In the genomic region with DNA sequence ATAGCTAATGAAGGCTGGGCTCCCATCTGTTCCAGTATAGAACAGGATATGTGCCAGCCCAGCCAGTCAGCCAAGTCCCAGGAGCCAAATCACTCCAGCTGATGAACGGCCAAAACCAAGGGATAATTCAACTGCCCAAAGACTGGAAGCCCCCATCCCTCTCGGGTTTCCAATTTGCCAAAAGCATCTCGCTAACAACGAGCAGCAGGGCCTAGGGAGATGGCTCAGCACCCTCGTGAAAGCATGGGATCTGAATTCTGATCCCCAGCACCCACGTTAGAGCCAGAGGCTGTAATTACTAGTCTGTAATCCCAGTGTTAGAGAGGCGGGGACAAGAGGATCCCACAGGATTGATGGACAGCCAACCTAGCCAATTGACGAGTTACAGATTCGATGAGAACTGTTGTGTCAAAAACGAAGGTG, we compare ENCODE assay signal across 22 mouse cellular contexts. TPM values are rescaled to one million over a fixed set of nuclear protein-coding genes. Genes with fewer than 3 reads are reported as not detected.
DNase-seq lines count a peak whose midpoint lies in the region; ATAC-seq and TF ChIP-seq lines count a peak whose summit lies in the region.
"Had no signal": no experiment of that assay in that cellular context is flagged by ENCODE, and none has a peak within 500 bp of the region (broad histone marks: within the 10 kb centered on the region; RNA-seq: fewer than 3 reads in every experiment).

No protein-coding gene starts in this region.

- H3K4me1 ChIP-seq in hindbrain, embryonic 15.5 days (replicated peaks) = no peaks in the 10 kb centered on the region
- H3K4me1 ChIP-seq in hindbrain, embryonic 12.5 days = no peaks in the 10 kb centered on the region
- H3K4me1 ChIP-seq in midbrain, postnatal 0 days (ENCODE audit: insufficient read depth, low read length) = no peaks in the 10 kb centered on the region
- no peaks in the 10 kb centered on the region for H3K4me1 ChIP-seq in midbrain, embryonic 13.5 days (replicated peaks)
- no peaks in the 10 kb centered on the region; the same call in 1 of the 2 replicates for H3K4me1 ChIP-seq in forebrain, embryonic 16.5 days (replicated peaks; ENCODE audit: control insufficient read depth, insufficient read depth, low read length)
- H3K4me1 ChIP-seq: embryonic facial prominence, embryonic 12.5 days; heart, embryonic 13.5 days; hindbrain, embryonic 13.5 days had no signal

- H3K4me3 ChIP-seq in hindbrain, embryonic 15.5 days = no peak overlapping the region
- H3K4me3 ChIP-seq in hindbrain, embryonic 12.5 days = no peak overlapping the region
- H3K4me3 ChIP-seq in midbrain, postnatal 0 days (ENCODE audit: low read depth, low read length) = no peak overlapping the region
- no peak overlapping the region for H3K4me3 ChIP-seq in midbrain, embryonic 13.5 days (replicated peaks)
- no peak overlapping the region for H3K4me3 ChIP-seq in forebrain, embryonic 16.5 days (replicated peaks; ENCODE audit: low read length)
- H3K4me3 ChIP-seq: embryonic facial prominence, embryonic 12.5 days; heart, embryonic 13.5 days; hindbrain, embryonic 13.5 days had no signal

- H3K9ac ChIP-seq in hindbrain, embryonic 15.5 days = no peak overlapping the region
- no peak overlapping the region for H3K9ac ChIP-seq in hindbrain, embryonic 12.5 days
- H3K9ac ChIP-seq in midbrain, postnatal 0 days (replicated peaks; ENCODE audit: low read length, poor library complexity, severe bottlenecking) = no peak overlapping the region
- H3K9ac ChIP-seq in midbrain, embryonic 13.5 days (replicated peaks) = no peak overlapping the region
- H3K9ac ChIP-seq in forebrain, embryonic 16.5 days (replicated peaks; ENCODE audit: low read depth, low read length) = no peak overlapping the region
- H3K9ac ChIP-seq: embryonic facial prominence, embryonic 12.5 days; heart, embryonic 13.5 days; hindbrain, embryonic 13.5 days had no signal

- peak; percentile 19; the same call in 1 of the 2 replicates for ATAC-seq in hindbrain, embryonic 15.5 days (ENCODE audit: low FRiP score, low read depth)
- ATAC-seq in hindbrain, embryonic 12.5 days (ENCODE audit: low FRiP score) = no peak
- ATAC-seq in midbrain, postnatal 0 days (ENCODE audit: low FRiP score) = no peak
- ATAC-seq in midbrain, embryonic 13.5 days = no peak
- peak; percentile 68 for ATAC-seq in forebrain, embryonic 16.5 days
- ATAC-seq: intestine, embryonic 16.5 days had no signal

- H3K36me3 ChIP-seq in hindbrain, embryonic 15.5 days = no peaks in the 10 kb centered on the region
- H3K36me3 ChIP-seq in hindbrain, embryonic 12.5 days = no peaks in the 10 kb centered on the region
- no peaks in the 10 kb centered on the region for H3K36me3 ChIP-seq in midbrain, postnatal 0 days (ENCODE audit: insufficient read depth, low read length)
- H3K36me3 ChIP-seq in midbrain, embryonic 13.5 days = peaks cover 6% of the 10 kb centered on the region; the same call in 1 of the 2 replicates
- H3K36me3 ChIP-seq in forebrain, embryonic 16.5 days (ENCODE audit: control insufficient read depth, insufficient read depth) = no peaks in the 10 kb centered on the region
- H3K36me3 ChIP-seq: embryonic facial prominence, embryonic 12.5 days; heart, embryonic 13.5 days had no signal

- no peaks in the 10 kb centered on the region for H3K27me3 ChIP-seq in hindbrain, embryonic 15.5 days
- H3K27me3 ChIP-seq in hindbrain, embryonic 12.5 days = no peaks in the 10 kb centered on the region
- no peaks in the 10 kb centered on the region for H3K27me3 ChIP-seq in midbrain, postnatal 0 days (ENCODE audit: insufficient read depth, low read length)
- peaks cover 4% of the 10 kb centered on the region; the same call in 1 of the 2 replicates for H3K27me3 ChIP-seq in midbrain, embryonic 13.5 days
- H3K27me3 ChIP-seq in forebrain, embryonic 16.5 days (replicated peaks; ENCODE audit: control insufficient read depth, insufficient read depth, low read length) = no peaks in the 10 kb centered on the region
- H3K27me3 ChIP-seq: embryonic facial prominence, embryonic 12.5 days; heart, embryonic 13.5 days had no signal

- no peak overlapping the region for H3K4me2 ChIP-seq in hindbrain, embryonic 15.5 days
- no peak overlapping the region for H3K4me2 ChIP-seq in hindbrain, embryonic 12.5 days (replicated peaks)
- H3K4me2 ChIP-seq in midbrain, postnatal 0 days (ENCODE audit: low read depth, low read length, poor library complexity, severe bottlenecking) = no peak overlapping the region
- no peak overlapping the region for H3K4me2 ChIP-seq in midbrain, embryonic 13.5 days (replicated peaks)
- no peak overlapping the region for H3K4me2 ChIP-seq in forebrain, embryonic 16.5 days (ENCODE audit: low read length)
- H3K4me2 ChIP-seq: embryonic facial prominence, embryonic 12.5 days; heart, embryonic 13.5 days; hindbrain, embryonic 13.5 days had no signal

- no peak for TF ChIP-seq CTCF in midbrain, postnatal 0 days (IDR thresholded peaks at IDR 0.05)

- DNase-seq in cerebellum, postnatal 14 days = peak; percentile 66 to 73
- DNase-seq in cerebellum, adult 9-10 months = no peak
- DNase-seq in midbrain, postnatal 0 days (ENCODE audit: low spot score) = peak; percentile 71
- no peak for DNase-seq in adrenal gland, adult (ENCODE audit: inconsistent age in 2 of 2, low spot score in 1 of 2)
- DNase-seq: adrenal gland, adult 8-10 months; adrenal gland, postnatal 36 days; cerebellum, adult 18-20 months; cerebellum, postnatal 25 days; heart, adult 11 months; heart, postnatal 36 days; kidney, adult 2 months had no signal

- no peaks in the 10 kb centered on the region for H3K9me3 ChIP-seq in hindbrain, embryonic 15.5 days
- no peaks in the 10 kb centered on the region; the same call in 1 of the 2 replicates for H3K9me3 ChIP-seq in hindbrain, embryonic 12.5 days (replicated peaks)
- no peaks in the 10 kb centered on the region for H3K9me3 ChIP-seq in midbrain, postnatal 0 days (ENCODE audit: low read length)
- H3K9me3 ChIP-seq in midbrain, embryonic 13.5 days = 0 out of 2 replicates have a peak, but pooled peaks cover 13% of the 10 kb centered on the region
- no peaks in the 10 kb centered on the region for H3K9me3 ChIP-seq in forebrain, embryonic 16.5 days (ENCODE audit: control insufficient read depth, low read length)

- no peak overlapping the region for H3K27ac ChIP-seq in hindbrain, embryonic 15.5 days (replicated peaks)
- H3K27ac ChIP-seq in hindbrain, embryonic 12.5 days = no peak overlapping the region
- no peak overlapping the region for H3K27ac ChIP-seq in midbrain, postnatal 0 days (ENCODE audit: low read depth, low read length)
- no peak overlapping the region for H3K27ac ChIP-seq in midbrain, embryonic 13.5 days
- no peak overlapping the region for H3K27ac ChIP-seq in forebrain, embryonic 16.5 days (ENCODE audit: low read length)
- H3K27ac ChIP-seq: embryonic facial prominence, embryonic 12.5 days; heart, embryonic 13.5 days; hindbrain, embryonic 13.5 days had no signal

- WGBS in hindbrain, embryonic 15.5 days = 58% methylated on average over 10 of the region's 10 CpGs
- WGBS in hindbrain, embryonic 12.5 days = 66% methylated on average over 10 of the region's 10 CpGs
- 57% methylated on average over 10 of the region's 10 CpGs for WGBS in midbrain, postnatal 0 days
- WGBS in midbrain, embryonic 13.5 days = 72% methylated on average over 10 of the region's 10 CpGs
- WGBS in forebrain, embryonic 16.5 days = 55% methylated on average over 10 of the region's 10 CpGs

RNA-seq across cellular contexts. Expression of a gene that starts 14.3 kb away (rescaled TPM):
- polyA plus RNA-seq in hindbrain, embryonic 15.5 days (2015; fragmentation: Nextera tagmentation; extraction: Ambion mirVana) = 39.4 and 42.6 TPM in 2 replicates
- 42.1 and 45.5 TPM in 2 replicates for polyA plus RNA-seq in hindbrain, embryonic 12.5 days (2016; fragmentation: Nextera tagmentation; extraction: Ambion mirVana)
- total RNA-seq in midbrain, postnatal 0 days (2014; rRNA removed) = 55.8 and 59.0 TPM in 2 replicates
- polyA plus RNA-seq in midbrain, postnatal 0 days (2015; fragmentation: Nextera tagmentation; extraction: Ambion mirVana) = 28.3 and 31.3 TPM in 2 replicates
- polyA plus RNA-seq in midbrain, embryonic 13.5 days (2015; fragmentation: Nextera tagmentation; extraction: Ambion mirVana) = 31.7 and 33.2 TPM in 2 replicates
- 35.5 and 36.3 TPM in 2 replicates for polyA plus RNA-seq in forebrain, embryonic 16.5 days (2015; fragmentation: Nextera tagmentation; extraction: Ambion mirVana)

RNA-seq across cellular contexts. Expression of a gene that starts 15.2 kb away (rescaled TPM):
- 34.2 and 35.0 TPM in 2 replicates for polyA plus RNA-seq in hindbrain, embryonic 15.5 days (2015; fragmentation: Nextera tagmentation; extraction: Ambion mirVana)
- polyA plus RNA-seq in hindbrain, embryonic 12.5 days (2016; fragmentation: Nextera tagmentation; extraction: Ambion mirVana) = 32.3 and 33.5 TPM in 2 replicates
- total RNA-seq in midbrain, postnatal 0 days (2014; rRNA removed) = 56.0 and 62.5 TPM in 2 replicates
- polyA plus RNA-seq in midbrain, postnatal 0 days (2015; fragmentation: Nextera tagmentation; extraction: Ambion mirVana) = 35.9 and 40.4 TPM in 2 replicates
- 29.8 and 31.2 TPM in 2 replicates for polyA plus RNA-seq in midbrain, embryonic 13.5 days (2015; fragmentation: Nextera tagmentation; extraction: Ambion mirVana)
- polyA plus RNA-seq in forebrain, embryonic 16.5 days (2015; fragmentation: Nextera tagmentation; extraction: Ambion mirVana) = 41.6 and 44.4 TPM in 2 replicates

RNA-seq across cellular contexts. Expression of a gene that starts 15.6 kb away (rescaled TPM):
- polyA plus RNA-seq in hindbrain, embryonic 15.5 days (2015; fragmentation: Nextera tagmentation; extraction: Ambion mirVana) = 26.8 and 28.1 TPM in 2 replicates
- polyA plus RNA-seq in hindbrain, embryonic 12.5 days (2016; fragmentation: Nextera tagmentation; extraction: Ambion mirVana) = 35.3 and 37.8 TPM in 2 replicates
- total RNA-seq in midbrain, postnatal 0 days (2014; rRNA removed) = 16.4 and 26.3 TPM in 2 replicates
- 8.8 and 10.2 TPM in 2 replicates for polyA plus RNA-seq in midbrain, postnatal 0 days (2015; fragmentation: Nextera tagmentation; extraction: Ambion mirVana)
- polyA plus RNA-seq in midbrain, embryonic 13.5 days (2015; fragmentation: Nextera tagmentation; extraction: Ambion mirVana) = 15.7 and 19.4 TPM in 2 replicates
- 70.3 and 87.5 TPM in 2 replicates for polyA plus RNA-seq in forebrain, embryonic 16.5 days (2015; fragmentation: Nextera tagmentation; extraction: Ambion mirVana)
- total RNA-seq: gastrocnemius, adult 8-10 months; gastrocnemius, postnatal 36 days; heart, postnatal 36 days had no signal
- polyA plus RNA-seq: heart, postnatal 0 days had no signal

RNA-seq across cellular contexts. Expression of a gene that starts 49.2 kb away (rescaled TPM):
- 41.4 and 43.8 TPM in 2 replicates for polyA plus RNA-seq in hindbrain, embryonic 15.5 days (2015; fragmentation: Nextera tagmentation; extraction: Ambion mirVana)
- polyA plus RNA-seq in hindbrain, embryonic 12.5 days (2016; fragmentation: Nextera tagmentation; extraction: Ambion mirVana) = 49.9 and 50.4 TPM in 2 replicates
- total RNA-seq in midbrain, postnatal 0 days (2014; rRNA removed) = 29.5 and 30.1 TPM in 2 replicates
- polyA plus RNA-seq in midbrain, postnatal 0 days (2015; fragmentation: Nextera tagmentation; extraction: Ambion mirVana) = 46.3 and 48.7 TPM in 2 replicates
- 44.7 and 47.9 TPM in 2 replicates for polyA plus RNA-seq in midbrain, embryonic 13.5 days (2015; fragmentation: Nextera tagmentation; extraction: Ambion mirVana)
- polyA plus RNA-seq in forebrain, embryonic 16.5 days (2015; fragmentation: Nextera tagmentation; extraction: Ambion mirVana) = 43.0 and 43.4 TPM in 2 replicates

RNA-seq across cellular contexts. Expression of a gene that starts 49.5 kb away (rescaled TPM):
- 23.5 and 24.2 TPM in 2 replicates for polyA plus RNA-seq in hindbrain, embryonic 15.5 days (2015; fragmentation: Nextera tagmentation; extraction: Ambion mirVana)
- 23.8 and 25.9 TPM in 2 replicates for polyA plus RNA-seq in hindbrain, embryonic 12.5 days (2016; fragmentation: Nextera tagmentation; extraction: Ambion mirVana)
- total RNA-seq in midbrain, postnatal 0 days (2014; rRNA removed) = 19.5 and 26.8 TPM in 2 replicates
- 27.8 and 27.9 TPM in 2 replicates for polyA plus RNA-seq in midbrain, postnatal 0 days (2015; fragmentation: Nextera tagmentation; extraction: Ambion mirVana)
- 21.4 and 26.7 TPM in 2 replicates for polyA plus RNA-seq in midbrain, embryonic 13.5 days (2015; fragmentation: Nextera tagmentation; extraction: Ambion mirVana)
- 24.4 and 26.1 TPM in 2 replicates for polyA plus RNA-seq in forebrain, embryonic 16.5 days (2015; fragmentation: Nextera tagmentation; extraction: Ambion mirVana)

Comparison
In these comparisons a context has a peak if more than half of its experiments do, and no peak if none do; other contexts are left out.
1. DNase-seq: peak in cerebellum, postnatal 14 days (2 of 2) and midbrain, postnatal 0 days (single experiment); none in cerebellum, adult 9-10 months (single experiment) and adrenal gland, adult (0 of 2).
2. ATAC-seq: peak in hindbrain, embryonic 15.5 days (single experiment) and forebrain, embryonic 16.5 days (single experiment); none in hindbrain, embryonic 12.5 days (single experiment), midbrain, postnatal 0 days (single experiment) and midbrain, embryonic 13.5 days (single experiment).